Mouse (Mus musculus): ENCODE data around the gene Cdkl3.

DNA sequence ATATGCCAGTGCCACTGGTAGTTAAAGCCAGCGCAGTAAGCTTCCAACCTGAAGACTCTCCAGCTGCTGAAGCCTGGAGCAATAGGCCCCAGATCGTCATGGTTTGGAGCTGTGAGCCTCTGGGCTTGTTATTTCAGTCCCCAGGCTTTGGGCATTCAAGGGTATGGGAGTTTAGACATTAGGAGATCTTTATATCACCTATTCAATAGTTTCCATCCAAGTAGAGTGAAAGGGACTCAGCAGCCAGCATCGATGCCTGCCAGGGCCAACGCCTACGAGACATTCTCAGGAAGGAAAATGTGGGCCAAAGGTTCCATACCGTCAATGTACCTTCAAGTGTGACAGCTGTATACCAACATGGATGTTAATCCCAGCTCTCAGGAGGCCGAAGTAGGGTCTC lies 41.7 kb upstream of the Cdkl3 start:
- TF ChIP-seq CTCF (IDR thresholded peaks at IDR 0.05; ENCODE audit: extremely low read depth, insufficient read length, insufficient replicate concordance, low read depth, low read length), result no peak
- TF ChIP-seq POLR2A (IDR thresholded peaks at IDR 0.05; ENCODE audit: low read depth, low read length), result no peak
